Mouse (Mus musculus) liver, adult 2 months (tissue): ENCODE data around the gene Ergic1. TPM values are rescaled to one million over a fixed set of nuclear protein-coding genes. Genes with fewer than 3 reads are reported as not detected.
A peak's percentile ranks its signal among the peaks of the same experiment; 100 is the strongest.

Source experiments
- DNase-seq: peaks from one replicate; pipeline ENCODE4 v3.0.0-alpha.2; 2011; ENCODE audit warnings: low read depth, low spot score; ENCODE audit errors: extremely low read depth
- H3K27ac ChIP-seq: fragments of 200-500 bp; replicated peaks from 2 replicates; pipeline ENCODE4 v1.5.1; 2012; ENCODE audit warnings: low read depth, mild to moderate bottlenecking, control low read depth, inconsistent platforms, low read length; ENCODE audit not compliant: insufficient read depth
- H3K27me3 ChIP-seq: fragments of 200-500 bp; 2 replicates; pipeline ENCODE4 v1.6.1; 2012; ENCODE audit warnings: mild to moderate bottlenecking, moderate library complexity, low read length, inconsistent platforms; ENCODE audit not compliant: control insufficient read depth, insufficient read depth
- H3K36me3 ChIP-seq: fragments of 200-500 bp; 2 replicates; pipeline ENCODE4 v1.6.1; 2012; ENCODE audit warnings: low read length, inconsistent platforms; ENCODE audit not compliant: control insufficient read depth, insufficient read depth
- H3K4me1 ChIP-seq: fragments of 200-500 bp; 2 replicates; pipeline ENCODE4 v1.6.1; 2011; ENCODE audit warnings: low read length; ENCODE audit not compliant: control insufficient read depth, insufficient read depth
- H3K4me3 ChIP-seq: fragments of 200-500 bp; 2 replicates; pipeline ENCODE4 v1.5.1; 2011; ENCODE audit warnings: low read depth, mild to moderate bottlenecking, control low read depth, low read length, moderate library complexity; ENCODE audit not compliant: insufficient read depth
- H3K79me2 ChIP-seq: fragments of 200-500 bp; 2 replicates; pipeline ENCODE4 v1.6.1; 2012; ENCODE audit warnings: inconsistent platforms, mild to moderate bottlenecking, low read length, moderate library complexity; ENCODE audit not compliant: control insufficient read depth, insufficient read depth
- H3K9ac ChIP-seq: fragments of 200-500 bp; 2 replicates; pipeline ENCODE4 v1.6.1; 2012; ENCODE audit warnings: low read depth, mild to moderate bottlenecking, control low read depth, inconsistent platforms, low read length
- CTCF ChIP-seq: fragments of 200-500 bp; IDR thresholded peaks from 2 replicates; pipeline ENCODE4 v1.5.1; 2011; ENCODE audit warnings: low read depth, low read length, control low read depth
- POLR2A ChIP-seq: fragments of 200-500 bp; IDR thresholded peaks from 2 replicates; pipeline ENCODE4 v1.6.1; 2011; ENCODE audit warnings: low read length, control low read depth; ENCODE audit not compliant: insufficient read depth; ENCODE audit errors: extremely low read depth
- WGBS: fragments of 180-500 bp; shearing (Covaris S2); methylation state at CpG from one replicate; pipeline ENCODE4 v1.1.7; 2018; 5-methylcytosine and 5-hydroxymethylcytosine counted together
- polyA plus RNA-seq: library from polyadenylated mRNA; depleted of rRNA; stranded (reverse); fragments of >200 nt; gene quantifications from 2 replicates; pipeline ENCODE4 v1.2.3, GENCODE M21; 2012
- total RNA-seq: library from RNA; depleted of rRNA; stranded (reverse); fragments of >200 nt; gene quantifications from 2 replicates; pipeline ENCODE4 v1.2.3, GENCODE M21; 2014

Gene Ergic1
- total and polyA plus RNA-seq, 2 experiments, result 30.7 to 93.3 TPM

- no peaks in the 10 kb centered on the region for H3K27me3 ChIP-seq
- no peaks in the 10 kb centered on the region for H3K79me2 ChIP-seq
- no peak overlapping the region for H3K9ac ChIP-seq
- no peak overlapping the region for H3K27ac ChIP-seq
- no peak for TF ChIP-seq POLR2A
- no peak for TF ChIP-seq CTCF
- no peak overlapping the region for H3K4me3 ChIP-seq
- DNase-seq, result no peak
- H3K4me1 ChIP-seq, result peaks cover 7% of the 10 kb centered on the region; the same call in 1 of the 2 replicates
- 97% methylated on average over 9 of the region's 9 CpGs for WGBS
- no peaks in the 10 kb centered on the region for H3K36me3 ChIP-seq
These were observed 34.0 kb upstream of the Ergic1 start for GRCm38 (mm10) chr17:26527291-26527690.

- H3K9ac ChIP-seq, result no peak overlapping the region
- no peak overlapping the region for H3K4me3 ChIP-seq
- H3K79me2 ChIP-seq, result no peaks in the 10 kb centered on the region
- DNase-seq, result no peak
- no peaks in the 10 kb centered on the region for H3K4me1 ChIP-seq
- WGBS, result 91% methylated on average over 6 of the region's 6 CpGs
- no peak overlapping the region for H3K27ac ChIP-seq
- no peaks in the 10 kb centered on the region for H3K36me3 ChIP-seq
- H3K27me3 ChIP-seq, result no peaks in the 10 kb centered on the region
- TF ChIP-seq POLR2A, result no peak
- no peak for TF ChIP-seq CTCF
These were observed 32.5 kb upstream of the Ergic1 start for GRCm38 (mm10) chr17:26528751-26529150.

GRCm38 (mm10) chr17:26529791-26530241, 31.5 kb upstream of the Ergic1 start:
- WGBS, result 79% methylated on average over 5 of the region's 5 CpGs
- Histone ChIP-seq H3K4me3 (no peak overlapping the region), H3K36me3 (no peaks in the 10 kb centered on the region), H3K27ac (peak overlapping the region; percentile 29; the same call in 1 of the 2 replicates), H3K4me1 (no peaks in the 10 kb centered on the region), H3K9ac (no peak overlapping the region), H3K79me2 (no peaks in the 10 kb centered on the region), H3K27me3 (no peaks in the 10 kb centered on the region)
- DNase-seq, result no peak
- no peak for TF ChIP-seq CTCF
- no peak for TF ChIP-seq POLR2A

- H3K4me3 ChIP-seq, result no peak overlapping the region
- no peak for DNase-seq
- no peak overlapping the region for H3K27ac ChIP-seq
- WGBS, result 72% methylated on average over 3 of the region's 3 CpGs
- TF ChIP-seq CTCF (no peak), POLR2A (no peak)
- H3K9ac ChIP-seq, result no peak overlapping the region
- H3K79me2 ChIP-seq, result no peaks in the 10 kb centered on the region
- no peaks in the 10 kb centered on the region for H3K27me3 ChIP-seq
- no peaks in the 10 kb centered on the region for H3K4me1 ChIP-seq
- no peaks in the 10 kb centered on the region for H3K36me3 ChIP-seq
These were observed 30.7 kb upstream of the Ergic1 start for GRCm38 (mm10) chr17:26530590-26531081.

- 89% methylated on average over 7 of the region's 7 CpGs for WGBS
- no peak overlapping the region for H3K4me3 ChIP-seq
These were observed 29.8 kb upstream of the Ergic1 start for GRCm38 (mm10) chr17:26531395-26532027.

GRCm38 (mm10) chr17:26532476-26533045, 28.7 kb upstream of the Ergic1 start:
- Histone ChIP-seq H3K4me1 (no peaks in the 10 kb centered on the region), H3K4me3 (no peak overlapping the region), H3K79me2 (no peaks in the 10 kb centered on the region), H3K27me3 (no peaks in the 10 kb centered on the region), H3K36me3 (no peaks in the 10 kb centered on the region), H3K9ac (no peak overlapping the region), H3K27ac (peak overlapping the region; percentile 1; the same call in 1 of the 2 replicates)
- TF ChIP-seq CTCF (no peak), POLR2A (no peak)
- WGBS, result 77% methylated on average over 4 of the region's 4 CpGs
- DNase-seq, result no peak

More at GRCm38 (mm10) chr17:26531395-26532027, 29.8 kb upstream of the Ergic1 start:
- TF ChIP-seq POLR2A (no peak), CTCF (no peak)
- Histone ChIP-seq H3K79me2 (no peaks in the 10 kb centered on the region), H3K4me1 (no peaks in the 10 kb centered on the region), H3K36me3 (no peaks in the 10 kb centered on the region), H3K9ac (no peak overlapping the region), H3K27me3 (no peaks in the 10 kb centered on the region), H3K27ac (no peak overlapping the region)
- no peak for DNase-seq
